Mouse (Mus musculus): Measurements from ENCODE around the gene Rrm1.
"Not testable (repeated sequence)": the region's sequence is repeated elsewhere in the genome, so short reads cannot be mapped to it uniquely, and the experiment has no call there.

The Rrm1 gene

DNA sequence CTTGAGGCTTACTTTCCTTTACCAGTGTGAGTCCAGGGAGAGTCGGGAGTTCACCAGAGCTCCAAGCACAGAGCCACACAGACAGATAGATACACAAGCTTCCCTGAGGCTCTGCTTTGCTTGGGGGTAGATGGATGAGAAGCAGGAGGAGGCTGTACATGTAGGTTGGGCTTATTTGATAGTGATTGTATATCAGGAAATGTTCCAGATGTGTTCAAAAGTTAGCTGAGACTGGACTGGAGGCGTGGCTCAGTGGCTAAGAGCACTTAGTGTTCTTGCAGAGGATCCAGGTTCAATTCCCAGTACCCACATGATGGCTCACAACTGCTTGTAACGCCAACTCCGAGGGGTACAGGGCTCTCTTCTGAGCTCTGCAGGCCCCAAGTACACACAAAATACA lies 36.9 kb downstream of the Rrm1 start:
- DNase-seq, result no peak

DNA sequence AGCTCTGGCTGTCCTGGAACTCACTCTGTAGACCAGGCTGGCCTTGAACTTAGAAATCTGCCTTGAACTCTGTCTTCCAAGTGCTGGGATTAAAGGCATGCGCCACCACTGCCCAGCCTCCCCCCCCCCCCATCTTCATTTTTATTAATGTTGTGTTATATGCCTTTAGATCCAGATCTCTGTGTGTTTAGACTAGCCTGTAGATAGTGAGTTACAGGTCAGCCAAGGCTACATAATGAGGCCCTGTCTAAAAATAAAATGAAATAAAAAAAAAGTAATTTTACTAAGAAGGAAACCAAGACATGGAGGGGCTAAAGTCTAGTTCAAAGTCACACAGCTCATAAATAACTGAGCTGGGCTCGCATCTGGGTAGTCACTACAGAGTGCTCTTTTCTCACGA lies 37.4 kb downstream of the Rrm1 start:
- no peak for DNase-seq

DNA sequence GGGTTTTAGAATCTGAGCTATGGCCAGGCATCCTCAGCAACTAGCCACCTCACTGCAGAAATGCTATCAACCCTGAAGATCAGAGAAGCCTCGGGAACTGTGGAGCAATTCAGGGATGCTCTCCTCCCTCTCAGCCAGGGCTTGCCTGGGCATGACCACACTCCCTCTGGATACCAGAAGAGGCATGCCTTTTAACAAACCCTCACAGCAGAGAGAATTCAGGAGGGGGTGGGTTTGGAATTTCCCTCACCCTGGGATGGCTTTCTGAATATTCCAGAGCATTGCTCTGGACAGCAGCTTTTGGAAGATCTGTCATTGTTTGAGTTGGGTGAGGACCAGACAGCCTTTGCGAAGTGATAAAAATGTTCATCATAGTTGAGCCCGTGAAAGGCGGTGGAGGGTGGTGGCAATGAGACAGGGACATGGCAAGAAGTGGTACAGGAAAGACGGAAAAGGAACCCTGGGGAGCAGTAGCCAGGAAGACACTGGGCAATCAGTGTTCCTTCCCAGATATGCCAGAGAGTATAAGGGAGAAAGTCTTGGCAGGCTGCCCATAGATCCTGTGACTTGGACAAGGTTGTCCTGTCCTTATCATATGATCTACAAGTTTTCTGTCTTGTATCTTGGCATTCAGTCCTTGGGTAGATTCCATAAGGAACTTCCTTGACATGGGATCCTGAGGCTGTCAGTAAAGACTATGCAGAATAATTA lies 38.0 kb downstream of the Rrm1 start:
- DNase-seq, result peak; percentile 4

DNA sequence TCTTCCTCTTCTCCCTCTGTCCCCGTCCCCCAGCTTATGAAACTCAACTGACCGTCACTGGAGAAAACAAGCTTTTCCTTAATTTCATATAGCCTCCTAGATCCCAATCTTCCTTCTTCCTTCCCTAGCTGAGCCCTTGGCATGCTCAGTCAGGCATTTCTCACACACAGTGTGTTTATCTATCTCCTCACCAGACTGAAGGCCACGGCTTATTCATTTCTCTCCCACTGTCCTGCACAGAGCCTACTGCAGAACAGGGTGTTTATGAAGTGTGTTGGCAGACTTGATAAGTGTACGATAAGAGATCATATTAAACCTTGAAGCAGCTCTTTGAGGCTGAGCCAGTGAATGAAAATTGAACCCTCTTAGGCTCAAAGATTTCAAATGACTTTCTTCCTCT lies 39.3 kb downstream of the Rrm1 start:
- DNase-seq, result no peak

DNA sequence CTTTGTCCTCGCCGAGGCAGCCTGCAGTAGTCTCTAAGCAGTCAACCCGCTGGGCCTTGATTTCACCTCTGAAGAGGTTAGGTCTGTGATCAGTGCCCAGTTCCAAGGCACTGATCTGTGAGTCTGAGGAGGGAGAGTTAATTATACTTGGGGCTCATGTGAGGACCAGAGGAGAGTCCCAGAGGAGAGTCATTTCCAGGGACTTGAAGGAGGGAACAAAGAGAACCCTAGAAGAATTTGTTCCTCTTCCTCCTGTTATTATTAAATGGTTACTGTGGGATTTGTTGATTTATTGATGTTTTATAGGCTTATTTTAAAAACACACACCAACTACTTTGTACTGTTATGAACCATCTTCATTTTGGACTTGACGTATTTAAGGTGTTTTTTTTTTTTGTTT lies 40.1 kb downstream of the Rrm1 start, which contains the start of gene Olfr543:
TSS of gene Olfr543 (minus strand) at position 101 of the 400 bp plus-strand sequence.
- DNase-seq, result no peak

DNA sequence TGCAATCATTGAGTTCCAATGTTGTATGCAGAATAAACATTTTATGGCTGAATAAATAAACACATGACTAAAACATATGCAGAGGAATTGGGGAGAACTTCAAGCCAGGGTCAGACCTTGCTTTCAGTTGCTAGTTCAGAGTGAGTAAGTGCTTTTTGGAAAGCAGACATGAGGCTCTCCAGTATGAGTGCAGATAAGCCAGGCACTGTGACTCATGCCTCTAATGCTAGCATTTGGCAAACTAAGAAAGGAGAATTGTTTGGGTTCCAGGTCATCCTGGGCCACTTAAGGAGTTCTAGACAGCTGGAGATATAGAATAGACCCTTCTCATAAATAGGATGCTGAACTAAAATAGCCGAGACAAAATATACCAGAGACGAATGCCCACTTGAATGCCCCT lies 42.2 kb downstream of the Rrm1 start:
- no peak for DNase-seq

DNA sequence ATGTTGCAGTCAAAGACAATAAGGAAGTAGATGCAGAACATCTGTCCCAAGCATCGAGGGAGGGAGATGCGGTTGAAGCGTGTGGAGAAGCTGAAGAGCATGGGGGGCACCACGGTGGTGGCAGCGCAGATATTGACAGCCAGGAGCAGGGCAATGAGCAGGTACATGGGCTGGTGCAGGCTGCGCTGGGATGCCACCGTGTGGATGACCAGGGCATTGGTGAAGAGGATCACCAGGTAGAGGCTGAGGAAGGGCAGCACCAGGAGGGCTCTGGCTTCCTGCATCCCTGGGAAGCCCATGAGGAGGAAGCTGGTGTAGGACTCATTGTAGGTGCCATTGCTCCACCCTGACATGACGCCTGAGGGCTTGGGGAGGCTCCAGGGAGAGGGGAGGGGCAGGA lies 43.3 kb downstream of the Rrm1 start:
- not testable (repeated sequence) for DNase-seq

DNA sequence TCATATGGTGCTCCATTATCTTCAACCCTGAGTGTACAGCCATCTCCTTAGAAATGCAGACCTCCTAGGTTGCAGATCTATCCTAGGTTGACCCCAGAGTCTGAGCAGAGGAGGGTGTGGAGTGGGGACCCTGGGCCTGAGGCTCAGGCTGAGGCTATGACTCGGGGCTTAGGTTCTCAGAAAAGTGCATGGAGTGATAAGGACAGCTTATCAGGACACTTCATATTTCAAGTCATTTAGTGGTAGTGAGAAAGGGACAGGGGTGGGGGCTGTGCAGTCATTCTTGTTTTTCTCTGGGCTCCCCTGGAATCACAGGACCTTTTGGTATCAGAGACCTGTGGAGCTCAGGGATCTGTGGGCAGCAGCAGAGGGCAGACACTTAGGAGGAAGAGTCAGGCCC lies 44.6 kb downstream of the Rrm1 start:
- no peak for DNase-seq

DNA sequence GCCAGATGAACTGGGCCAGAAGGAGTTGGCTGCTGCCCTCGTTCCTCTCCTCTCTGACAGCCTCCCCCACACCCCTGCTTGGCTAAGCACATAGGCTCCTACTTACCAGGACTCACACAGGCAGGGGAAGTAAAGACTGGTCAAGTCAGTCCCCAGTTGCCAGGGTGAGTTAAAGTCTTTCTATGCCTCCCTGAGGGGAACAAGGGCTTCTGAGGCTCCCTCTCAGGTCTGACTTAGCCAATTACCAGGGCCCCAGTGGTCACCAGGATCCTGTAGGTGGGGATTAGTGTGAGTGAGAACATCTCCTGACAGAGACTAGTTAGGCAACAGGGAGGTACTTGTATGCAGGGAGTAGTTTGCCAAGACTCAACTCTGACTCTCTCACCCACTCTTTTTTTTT lies 46.7 kb downstream of the Rrm1 start, which contains the start of gene Olfr544:
TSS of gene Olfr544 (minus strand) at position 153 of the 400 bp plus-strand sequence.
- no peak for DNase-seq

DNA sequence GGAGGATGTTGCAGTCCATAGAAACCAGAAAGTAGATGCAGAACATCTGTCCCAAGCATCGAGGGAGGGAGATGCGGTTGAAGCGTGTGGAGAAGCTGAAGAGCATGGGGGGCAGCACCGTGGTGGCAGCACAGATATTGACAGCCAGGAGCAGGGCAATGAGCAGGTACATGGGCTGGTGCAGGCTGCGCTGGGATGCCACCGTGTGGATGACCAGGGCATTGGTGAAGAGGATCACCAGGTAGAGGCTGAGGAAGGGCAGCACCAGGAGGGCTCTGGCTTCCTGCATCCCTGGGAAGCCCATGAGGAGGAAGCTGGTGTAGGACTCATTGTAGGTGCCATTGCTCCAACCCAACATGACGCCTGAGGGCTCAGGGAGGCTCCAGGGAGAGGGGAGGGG lies 52.9 kb downstream of the Rrm1 start:
- DNase-seq, result not testable (repeated sequence)

DNA sequence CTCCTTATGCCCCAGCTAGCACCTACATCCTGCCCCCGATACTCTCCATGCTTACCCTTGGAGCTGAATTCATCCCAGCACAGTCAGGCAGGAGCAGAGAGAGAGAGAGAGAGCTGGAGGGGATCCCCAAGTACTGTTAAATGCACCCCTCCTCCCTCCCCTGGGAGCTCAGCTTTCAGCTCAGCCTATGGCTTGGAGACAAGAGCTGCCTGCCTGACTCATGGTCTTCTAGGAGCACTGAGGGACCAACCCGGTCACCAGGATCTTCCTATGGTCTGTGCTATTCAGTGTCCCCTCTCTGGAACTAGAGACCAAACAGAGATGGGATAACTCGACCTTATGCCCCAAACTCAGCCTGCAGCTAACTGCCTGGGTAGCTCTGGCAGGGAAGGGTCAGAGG lies 58.0 kb downstream of the Rrm1 start, which contains the start of gene Olfr545:
TSS of gene Olfr545 (minus strand) at position 101 of the 400 bp plus-strand sequence.
- DNase-seq, result no peak

DNA sequence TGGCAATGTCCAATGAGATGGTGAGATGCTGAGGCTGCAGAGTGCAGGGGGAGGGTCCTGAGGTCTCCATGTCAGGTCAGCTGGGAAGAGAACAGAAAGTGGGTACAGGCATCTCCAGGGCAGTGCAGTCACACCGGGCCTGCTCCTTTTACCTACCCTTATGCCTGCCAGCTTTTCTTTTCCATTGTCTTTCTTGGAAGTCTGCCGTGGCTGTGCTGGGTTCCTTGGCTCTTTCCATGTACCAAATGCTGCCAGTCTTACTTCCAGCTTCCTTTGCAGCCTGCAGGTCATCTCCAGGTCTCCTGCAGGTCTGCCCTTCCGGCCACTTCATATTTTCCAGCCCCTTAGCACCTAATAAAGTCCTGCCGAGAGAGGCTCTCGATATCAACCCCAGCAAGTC lies 60.5 kb downstream of the Rrm1 start:
- no peak for DNase-seq

DNA sequence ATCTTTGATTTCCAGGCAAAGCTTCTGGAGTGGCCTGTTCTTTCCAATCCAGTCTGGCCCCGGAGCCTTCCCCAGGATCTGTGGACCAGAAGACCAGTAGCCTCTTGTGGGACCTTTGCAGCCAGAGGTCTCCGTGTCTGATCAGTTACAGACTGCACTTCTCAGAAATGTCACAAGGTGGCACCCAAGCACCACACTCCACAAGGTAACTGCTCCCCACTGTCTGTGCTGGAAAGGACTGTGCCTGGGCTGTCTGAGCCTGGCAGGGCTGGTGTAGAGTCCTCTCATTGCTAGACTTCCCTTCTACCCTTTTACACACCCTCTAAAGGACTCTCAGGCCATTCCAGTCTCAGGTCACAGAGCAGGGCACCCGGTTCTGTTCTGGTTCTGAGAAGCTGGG lies 65.4 kb downstream of the Rrm1 start:
- peak; percentile 73 for DNase-seq

DNA sequence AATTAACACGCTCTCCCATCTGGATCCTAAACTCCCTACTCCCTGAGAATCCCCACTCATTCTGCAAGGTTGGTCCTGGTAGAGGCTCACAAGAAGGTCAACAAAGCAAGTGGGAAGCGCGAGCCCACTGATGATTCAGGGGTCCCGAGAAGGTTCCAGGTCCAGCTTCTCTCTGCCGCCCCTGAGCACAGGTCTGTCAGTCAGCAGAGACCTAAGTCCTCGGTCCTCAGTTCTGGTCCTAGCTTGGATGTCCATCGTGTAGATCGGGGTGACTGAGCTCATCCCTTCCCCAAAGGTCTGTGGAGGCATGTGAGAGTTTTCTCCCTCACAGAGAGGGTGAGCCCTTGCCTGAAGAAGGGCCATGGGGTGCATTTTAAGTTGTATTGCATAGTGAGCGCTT lies 66.6 kb downstream of the Rrm1 start:
- DNase-seq, result no peak

DNA sequence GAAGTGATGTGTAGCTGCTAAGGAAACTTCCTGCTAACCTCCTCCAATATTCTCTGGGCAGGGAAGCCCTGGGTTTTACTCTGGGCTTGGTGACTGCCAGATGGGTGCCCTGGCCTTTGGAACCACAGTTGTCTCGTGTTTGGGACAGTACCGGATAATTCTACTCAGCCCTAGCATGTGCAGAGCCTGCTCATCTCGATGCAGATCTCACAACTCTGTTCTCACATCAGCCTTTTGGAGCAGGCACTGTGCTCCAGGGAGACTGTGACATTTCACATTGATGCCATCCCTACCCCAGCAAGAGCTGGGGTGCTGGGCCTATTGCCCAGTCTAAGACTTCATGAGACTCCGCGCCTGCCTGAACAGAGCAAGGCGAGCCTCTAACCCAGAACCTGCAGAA lies 67.2 kb downstream of the Rrm1 start:
- DNase-seq, result no peak

DNA sequence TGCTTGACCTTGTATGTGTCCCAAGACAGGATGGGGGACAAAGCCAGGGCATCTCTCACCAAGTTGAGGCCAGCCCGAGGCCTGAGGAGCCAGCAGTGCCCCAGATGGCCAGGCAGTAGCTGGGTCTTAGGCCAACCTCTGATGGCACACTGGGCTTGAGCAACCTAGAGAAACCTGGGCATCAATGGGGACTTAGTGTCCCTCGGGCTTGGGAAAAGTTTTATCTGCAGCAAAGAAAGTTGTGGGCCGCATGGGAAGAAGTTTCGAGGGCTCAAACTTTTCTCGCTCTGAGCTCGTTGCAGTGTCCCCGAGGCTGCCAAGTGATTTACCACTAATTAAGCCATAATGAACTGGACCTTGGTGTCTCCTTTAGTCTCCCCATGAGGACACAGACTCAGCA lies 68.2 kb downstream of the Rrm1 start:
- no peak for DNase-seq

DNA sequence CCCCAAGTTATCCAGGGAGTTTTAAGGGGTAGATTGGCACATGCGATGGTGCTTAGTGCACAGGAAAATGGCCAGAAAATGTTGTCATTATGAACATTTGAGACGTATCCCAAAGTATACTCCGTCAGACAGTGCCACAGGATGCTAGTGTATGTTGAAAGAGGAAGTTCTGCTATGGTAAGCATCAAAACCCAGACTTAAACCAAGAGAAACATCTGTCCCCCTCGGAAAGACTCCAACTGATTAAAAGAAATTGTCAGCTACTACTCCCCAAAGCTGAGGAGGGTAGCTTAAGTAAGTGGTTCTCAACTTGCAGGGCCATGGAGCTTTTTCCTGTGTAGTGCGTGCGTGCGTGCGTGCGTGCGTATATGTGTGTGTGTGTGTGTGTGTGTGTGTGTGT lies 70.4 kb downstream of the Rrm1 start:
- no peak for DNase-seq

DNA sequence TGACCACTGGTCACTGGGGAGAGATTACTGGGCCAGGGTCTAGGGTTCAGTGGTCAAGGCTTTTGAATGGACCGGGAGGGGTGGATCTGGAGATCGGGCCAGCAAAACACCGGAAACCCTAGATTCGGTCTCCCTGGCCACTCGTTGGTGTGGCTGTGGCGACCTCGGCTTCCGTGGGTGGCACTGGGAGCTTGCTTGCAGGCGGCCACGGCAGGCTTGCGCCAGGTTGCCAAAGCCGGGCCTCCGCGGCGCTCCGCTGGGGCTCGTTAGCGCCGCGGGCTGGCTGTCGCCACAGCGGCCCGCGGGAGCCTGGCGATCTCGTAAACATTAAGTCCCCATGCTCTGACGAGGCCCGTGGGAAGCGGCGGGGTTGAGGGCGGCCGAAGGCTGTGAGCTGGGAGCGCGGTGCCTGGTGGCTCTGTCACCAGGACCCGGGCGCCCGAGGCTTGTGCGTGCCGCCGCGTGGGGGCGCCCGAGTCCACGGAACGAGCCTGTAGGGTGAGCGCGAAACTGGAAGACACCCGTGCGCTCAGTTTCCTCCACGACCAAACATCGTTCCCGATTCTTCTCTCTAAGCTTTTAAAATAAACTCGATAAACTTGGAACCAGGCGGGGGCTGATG lies 71.4 kb downstream of the Rrm1 start:
- peak; percentile 93 for DNase-seq

DNA sequence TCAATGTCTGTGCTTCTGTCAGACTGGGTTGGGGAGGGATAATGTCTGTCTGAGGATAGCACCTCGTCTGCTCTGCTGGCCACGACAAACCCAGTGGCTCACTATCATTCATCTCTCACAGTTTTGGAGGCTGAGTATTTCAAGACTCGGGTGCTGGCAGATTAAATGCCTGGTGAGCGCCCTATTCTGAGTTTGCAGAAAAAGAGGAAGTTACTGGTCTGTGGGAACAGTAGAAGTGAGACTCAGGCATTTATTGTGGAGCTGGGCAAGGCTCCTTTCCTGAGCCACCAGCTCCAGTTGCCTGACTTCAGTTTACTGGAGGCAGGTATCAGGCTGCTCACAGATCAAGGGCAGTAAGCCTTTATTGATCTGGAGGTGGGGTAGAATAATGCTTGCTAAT lies 72.6 kb downstream of the Rrm1 start:
- no peak for DNase-seq

DNA sequence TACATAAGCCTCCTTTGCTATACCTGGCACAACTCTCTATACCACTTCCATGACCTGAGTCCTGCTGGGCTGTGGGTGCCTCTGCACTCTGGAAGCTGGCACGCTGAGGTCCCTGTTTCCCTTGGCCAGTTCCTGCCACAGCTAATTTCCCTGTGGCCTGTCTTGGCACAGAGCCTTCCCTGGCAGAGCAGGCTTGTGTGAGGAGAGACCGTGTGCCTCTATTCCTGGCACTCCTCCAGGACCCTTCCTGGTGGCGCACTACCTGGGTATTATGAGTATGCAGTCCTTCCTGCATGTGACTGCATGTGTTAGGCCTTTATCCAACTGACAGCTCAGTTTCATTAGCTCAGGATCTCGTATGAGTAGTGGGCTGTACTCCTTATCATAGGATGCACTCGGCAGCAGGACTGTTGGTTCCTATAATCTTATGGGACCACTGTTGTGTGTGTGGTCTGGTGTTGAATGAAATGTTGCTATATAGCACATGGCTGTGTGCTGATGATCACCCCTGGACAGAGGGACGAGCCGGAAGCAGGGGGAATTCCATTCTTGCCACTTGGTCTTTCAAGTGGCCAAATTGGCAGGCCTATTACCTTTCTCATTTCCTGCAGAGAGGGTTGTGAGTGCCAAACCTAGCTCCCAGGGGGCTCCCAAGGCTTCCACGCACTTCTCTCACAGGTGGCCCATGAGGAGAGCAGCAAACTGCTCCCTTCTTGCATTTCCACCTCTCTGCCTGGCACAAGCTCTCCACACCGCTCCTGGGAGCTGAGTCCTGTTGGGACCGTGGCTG lies 75.0 kb downstream of the Rrm1 start:
- DNase-seq, result no peak

DNA sequence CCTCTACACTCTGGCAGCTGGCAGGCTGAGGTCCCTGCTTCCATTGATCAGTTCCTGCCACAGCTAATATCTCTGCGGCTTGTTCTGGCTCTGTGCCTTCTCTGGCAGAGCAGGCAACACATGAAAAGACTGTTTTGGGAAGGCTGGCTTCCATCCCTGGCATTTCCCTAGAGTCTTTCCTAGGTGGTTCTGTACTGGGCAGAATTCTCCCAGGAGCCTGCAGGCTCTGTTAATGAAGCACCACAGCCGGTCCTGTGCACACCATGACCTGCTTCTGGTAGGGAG lies 75.5 kb downstream of the Rrm1 start:
- DNase-seq, result no peak
